Mouse (Mus musculus): Measurements from ENCODE around the gene Cerk. TPM values are rescaled to one million over a fixed set of nuclear protein-coding genes. Genes with fewer than 3 reads are reported as not detected.

Cerk gene
- polyA plus RNA-seq (2016; fragmentation: Nextera tagmentation; extraction: Ambion mirVana): 23.5 and 25.5 TPM in 2 replicates

- Histone ChIP-seq H3K4me3 (peak within 1 kb of the TSS; percentile 90), H3K27me3 (peaks cover 5% of the 10 kb centered on the region; the same call in 1 of the 2 replicates), H3K4me1 (peaks cover 40% of the 10 kb centered on the region), H3K4me2 (replicated peaks) (peak within 1 kb of the TSS; percentile 80), H3K36me3 (no peaks in the 10 kb centered on the region), H3K9me3 (no peaks in the 10 kb centered on the region), H3K27ac (replicated peaks) (peak within 1 kb of the TSS; percentile 86), H3K9ac (replicated peaks) (peak within 1 kb of the TSS; percentile 95)
- ATAC-seq (ENCODE audit: low FRiP score, low read depth): peak; percentile 70
- 2% methylated on average over 43 of the region's 43 CpGs for WGBS
Observed at GRCm38 (mm10) chr15:86185689-86186569, at the start of gene Cerk. Gene Cerk, minus strand, starts transcription at chr15:86186141.

GRCm38 (mm10) chr15:86234517-86235441, 48.8 kb upstream of the Cerk start:
- ATAC-seq (ENCODE audit: low FRiP score, low read depth): no peak
- WGBS: 88% methylated on average over 22 of the region's 22 CpGs
- no peaks in the 10 kb centered on the region for H3K4me1 ChIP-seq
- H3K27me3 ChIP-seq: no peaks in the 10 kb centered on the region
- no peak overlapping the region for H3K9ac ChIP-seq (replicated peaks)
- no peak overlapping the region for H3K27ac ChIP-seq (replicated peaks)
- no peak overlapping the region for H3K4me3 ChIP-seq
- peaks cover 7% of the 10 kb centered on the region; the same call in 1 of the 2 replicates for H3K36me3 ChIP-seq
- H3K4me2 ChIP-seq (replicated peaks): no peak overlapping the region
- no peaks in the 10 kb centered on the region for H3K9me3 ChIP-seq

- no peak overlapping the region for H3K27ac ChIP-seq (replicated peaks)
- H3K36me3 ChIP-seq: peaks cover 7% of the 10 kb centered on the region; the same call in 1 of the 2 replicates
- no peak for ATAC-seq (ENCODE audit: low FRiP score, low read depth)
- H3K4me2 ChIP-seq (replicated peaks): no peak overlapping the region
- H3K4me1 ChIP-seq: no peaks in the 10 kb centered on the region
- no peaks in the 10 kb centered on the region for H3K27me3 ChIP-seq
- no peaks in the 10 kb centered on the region for H3K9me3 ChIP-seq
- WGBS: 86% methylated on average over 5 of the region's 5 CpGs
- H3K9ac ChIP-seq (replicated peaks): no peak overlapping the region
- H3K4me3 ChIP-seq: no peak overlapping the region
Observed at GRCm38 (mm10) chr15:86234001-86234400, 48.1 kb upstream of the Cerk start.

- WGBS: 75% methylated on average over 7 of the region's 7 CpGs
- ATAC-seq (ENCODE audit: low FRiP score, low read depth): no peak
- no peak overlapping the region for H3K9ac ChIP-seq (replicated peaks)
Observed at GRCm38 (mm10) chr15:86231831-86232512, 46.0 kb upstream of the Cerk start.

GRCm38 (mm10) chr15:86231170-86231569, 45.2 kb upstream of the Cerk start:
- Histone ChIP-seq H3K27me3 (no peaks in the 10 kb centered on the region; the same call in 1 of the 2 replicates), H3K4me1 (no peaks in the 10 kb centered on the region), H3K9ac (replicated peaks) (no peak overlapping the region), H3K4me3 (no peak overlapping the region), H3K9me3 (no peaks in the 10 kb centered on the region), H3K27ac (replicated peaks) (no peak overlapping the region), H3K4me2 (replicated peaks) (no peak overlapping the region), H3K36me3 (peaks cover 7% of the 10 kb centered on the region; the same call in 1 of the 2 replicates)
- 95% methylated on average over 1 of the region's 1 CpGs for WGBS
- no peak for ATAC-seq (ENCODE audit: low FRiP score, low read depth)

More at GRCm38 (mm10) chr15:86231831-86232512, 46.0 kb upstream of the Cerk start:
- Histone ChIP-seq H3K4me1 (no peaks in the 10 kb centered on the region), H3K36me3 (peaks cover 7% of the 10 kb centered on the region; the same call in 1 of the 2 replicates), H3K4me2 (replicated peaks) (no peak overlapping the region), H3K27ac (replicated peaks) (no peak overlapping the region), H3K27me3 (no peaks in the 10 kb centered on the region; the same call in 1 of the 2 replicates), H3K4me3 (no peak overlapping the region), H3K9me3 (no peaks in the 10 kb centered on the region)

GRCm38 (mm10) chr15:86229623-86230022, 43.7 kb upstream of the Cerk start:
- H3K36me3 ChIP-seq: no peaks in the 10 kb centered on the region
- no peaks in the 10 kb centered on the region; the same call in 1 of the 2 replicates for H3K27me3 ChIP-seq
- WGBS: 84% methylated on average over 11 of the region's 11 CpGs
- no peak for ATAC-seq (ENCODE audit: low FRiP score, low read depth)
- H3K9me3 ChIP-seq: no peaks in the 10 kb centered on the region
- H3K4me2 ChIP-seq (replicated peaks): no peak overlapping the region
- no peak overlapping the region for H3K27ac ChIP-seq (replicated peaks)
- no peak overlapping the region for H3K4me3 ChIP-seq
- H3K9ac ChIP-seq (replicated peaks): no peak overlapping the region
- H3K4me1 ChIP-seq: no peaks in the 10 kb centered on the region

GRCm38 (mm10) chr15:86229088-86229487, 43.1 kb upstream of the Cerk start:
- H3K9ac ChIP-seq (replicated peaks): no peak overlapping the region
- no peak overlapping the region for H3K4me3 ChIP-seq
- H3K27ac ChIP-seq (replicated peaks): no peak overlapping the region
- no peaks in the 10 kb centered on the region for H3K4me1 ChIP-seq
- H3K9me3 ChIP-seq: no peaks in the 10 kb centered on the region
- WGBS: 91% methylated on average over 8 of the region's 8 CpGs
- ATAC-seq (ENCODE audit: low FRiP score, low read depth): no peak
- H3K4me2 ChIP-seq (replicated peaks): no peak overlapping the region
- H3K27me3 ChIP-seq: no peaks in the 10 kb centered on the region; the same call in 1 of the 2 replicates
- no peaks in the 10 kb centered on the region for H3K36me3 ChIP-seq

GRCm38 (mm10) chr15:86228186-86228585, 42.2 kb upstream of the Cerk start:
- H3K27me3 ChIP-seq: no peaks in the 10 kb centered on the region; the same call in 1 of the 2 replicates
- WGBS: 57% methylated on average over 3 of the region's 3 CpGs

GRCm38 (mm10) chr15:86226968-86227367, 41.0 kb upstream of the Cerk start:
- Histone ChIP-seq H3K4me2 (replicated peaks) (no peak overlapping the region), H3K4me3 (no peak overlapping the region), H3K4me1 (no peaks in the 10 kb centered on the region), H3K36me3 (no peaks in the 10 kb centered on the region), H3K27ac (replicated peaks) (no peak overlapping the region), H3K27me3 (no peaks in the 10 kb centered on the region; the same call in 1 of the 2 replicates), H3K9ac (replicated peaks) (no peak overlapping the region), H3K9me3 (no peaks in the 10 kb centered on the region)
- ATAC-seq (ENCODE audit: low FRiP score, low read depth): no peak
- 89% methylated on average over 2 of the region's 2 CpGs for WGBS

More at GRCm38 (mm10) chr15:86228186-86228585, 42.2 kb upstream of the Cerk start:
- no peaks in the 10 kb centered on the region for H3K36me3 ChIP-seq
- no peaks in the 10 kb centered on the region for H3K9me3 ChIP-seq
- H3K4me3 ChIP-seq: no peak overlapping the region
- ATAC-seq (ENCODE audit: low FRiP score, low read depth): no peak
- H3K4me2 ChIP-seq (replicated peaks): no peak overlapping the region
- H3K27ac ChIP-seq (replicated peaks): no peak overlapping the region
- no peaks in the 10 kb centered on the region for H3K4me1 ChIP-seq
- H3K9ac ChIP-seq (replicated peaks): no peak overlapping the region

GRCm38 (mm10) chr15:86226221-86226620, 40.3 kb upstream of the Cerk start:
- Histone ChIP-seq H3K36me3 (no peaks in the 10 kb centered on the region), H3K4me3 (no peak overlapping the region), H3K4me1 (no peaks in the 10 kb centered on the region), H3K4me2 (replicated peaks) (no peak overlapping the region), H3K9ac (replicated peaks) (no peak overlapping the region), H3K27ac (replicated peaks) (no peak overlapping the region), H3K9me3 (no peaks in the 10 kb centered on the region), H3K27me3 (no peaks in the 10 kb centered on the region; the same call in 1 of the 2 replicates)
- no peak for ATAC-seq (ENCODE audit: low FRiP score, low read depth)
- 82% methylated on average over 5 of the region's 5 CpGs for WGBS

- H3K27me3 ChIP-seq: no peaks in the 10 kb centered on the region; the same call in 1 of the 2 replicates
- H3K4me1 ChIP-seq: no peaks in the 10 kb centered on the region
- H3K36me3 ChIP-seq: no peaks in the 10 kb centered on the region
- no peak for ATAC-seq (ENCODE audit: low FRiP score, low read depth)
- H3K4me2 ChIP-seq (replicated peaks): no peak overlapping the region
- no peak overlapping the region for H3K4me3 ChIP-seq
- H3K9me3 ChIP-seq: no peaks in the 10 kb centered on the region
- no peak overlapping the region for H3K9ac ChIP-seq (replicated peaks)
- no peak overlapping the region for H3K27ac ChIP-seq (replicated peaks)
- 91% methylated on average over 7 of the region's 7 CpGs for WGBS
Observed at GRCm38 (mm10) chr15:86224972-86225551, 39.1 kb upstream of the Cerk start.

Measured in midbrain, embryonic 12.5 days (tissue).